ENCODE assay signal across 8 mouse cellular contexts in the genomic region with DNA sequence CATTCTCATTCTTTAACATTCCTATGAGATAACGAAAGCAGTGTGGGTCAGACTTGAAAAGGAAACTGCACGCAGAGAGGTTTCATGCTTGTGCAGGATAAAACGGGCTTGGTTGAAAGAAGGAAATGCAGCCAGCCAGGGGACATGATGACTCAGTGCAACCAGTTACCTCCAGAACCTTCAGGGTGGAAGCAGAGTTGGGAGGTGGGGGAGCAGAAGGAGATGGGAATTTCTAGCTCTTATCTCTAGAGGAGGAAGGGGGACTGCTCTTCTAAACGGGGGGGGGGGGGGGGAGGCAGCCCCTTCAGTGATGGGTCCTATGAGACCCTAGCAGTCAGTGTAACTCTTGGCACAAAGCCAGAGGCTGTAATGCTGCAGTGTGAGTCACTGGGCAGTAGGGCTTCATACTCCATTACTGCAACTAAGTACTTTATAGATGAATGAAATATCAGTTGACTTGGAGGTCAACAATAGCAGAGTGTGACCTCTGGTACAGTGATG. TPM values are rescaled to one million over a fixed set of nuclear protein-coding genes. Genes with fewer than 3 reads are reported as not detected.
DNase-seq lines count a peak whose midpoint lies in the region; ATAC-seq and TF ChIP-seq lines count a peak whose summit lies in the region.

No protein-coding gene starts in this region.

- H3K4me1 ChIP-seq in forebrain, embryonic 10.5 days: peaks cover 5% of the 10 kb centered on the region; the same call in 1 of the 2 replicates
- 0 out of 2 replicates have a peak, but pooled peaks cover 14% of the 10 kb centered on the region for H3K4me1 ChIP-seq in forebrain, embryonic 15.5 days
- H3K4me1 ChIP-seq in intestine, embryonic 15.5 days (replicated peaks): peaks cover 6% of the 10 kb centered on the region
- H3K4me1 ChIP-seq in lung, adult 2 months (ENCODE audit: control insufficient read depth, insufficient read depth, low read length): peaks cover 12% of the 10 kb centered on the region

- no peak; the same call in 1 of the 2 replicates for ATAC-seq in forebrain, embryonic 15.5 days (replicated peaks)
- peak; percentile 83 for ATAC-seq in intestine, embryonic 15.5 days

- no peaks in the 10 kb centered on the region for H3K36me3 ChIP-seq in forebrain, embryonic 10.5 days (replicated peaks)
- H3K36me3 ChIP-seq in forebrain, embryonic 15.5 days: no peaks in the 10 kb centered on the region
- no peaks in the 10 kb centered on the region for H3K36me3 ChIP-seq in intestine, embryonic 15.5 days

- H3K27ac ChIP-seq in forebrain, embryonic 10.5 days: 0 out of 2 replicates have a peak overlapping the region, but pooled peaks have one; percentile 21
- no peak overlapping the region for H3K27ac ChIP-seq in forebrain, embryonic 15.5 days (replicated peaks)
- no peak overlapping the region; the same call in 1 of the 2 replicates for H3K27ac ChIP-seq in intestine, embryonic 15.5 days

- no peak for DNase-seq in forebrain, embryonic 10.5 days (ENCODE audit: extremely low spot score, low spot score)
- DNase-seq in urinary bladder, postnatal 25 days (ENCODE audit: low spot score): peak; percentile 22
- DNase-seq in urinary bladder, postnatal 10 days (ENCODE audit: low spot score): no peak
- DNase-seq in lung, adult 2 months: no peak
- peak; percentile 28 for DNase-seq in yolk sac, embryonic 10.5 days (ENCODE audit: low spot score)
- no peak for DNase-seq in layer of hippocampus, adult 8-10 months (ENCODE audit: low spot score in 2 of 2)

- no peaks in the 10 kb centered on the region for H3K9me3 ChIP-seq in forebrain, embryonic 10.5 days
- no peaks in the 10 kb centered on the region for H3K9me3 ChIP-seq in forebrain, embryonic 15.5 days
- no peaks in the 10 kb centered on the region for H3K9me3 ChIP-seq in intestine, embryonic 15.5 days

- H3K4me2 ChIP-seq in forebrain, embryonic 15.5 days (replicated peaks): no peak overlapping the region
- peak overlapping the region; percentile 26; the same call in 1 of the 2 replicates for H3K4me2 ChIP-seq in intestine, embryonic 15.5 days (replicated peaks)

- TF ChIP-seq CTCF in lung, adult 2 months (IDR thresholded peaks at IDR 0.05; ENCODE audit: insufficient read depth, low read length): no peak

- no peak for TF ChIP-seq POLR2A in lung, adult 2 months (IDR thresholded peaks at IDR 0.05; ENCODE audit: borderline replicate concordance, extremely low read depth, low read depth, low read length)

- H3K9ac ChIP-seq in forebrain, embryonic 15.5 days (replicated peaks): no peak overlapping the region
- H3K9ac ChIP-seq in intestine, embryonic 15.5 days: no peak overlapping the region

- H3K27me3 ChIP-seq in forebrain, embryonic 10.5 days (ENCODE audit: poor library complexity, severe bottlenecking): no peaks in the 10 kb centered on the region
- H3K27me3 ChIP-seq in forebrain, embryonic 15.5 days: no peaks in the 10 kb centered on the region
- H3K27me3 ChIP-seq in intestine, embryonic 15.5 days (replicated peaks): no peaks in the 10 kb centered on the region

- H3K4me3 ChIP-seq in forebrain, embryonic 10.5 days: no peak overlapping the region
- H3K4me3 ChIP-seq in forebrain, embryonic 15.5 days: no peak overlapping the region
- no peak overlapping the region for H3K4me3 ChIP-seq in intestine, embryonic 15.5 days (replicated peaks)
- peak overlapping the region; percentile 24 for H3K4me3 ChIP-seq in lung, adult 2 months (replicated peaks; ENCODE audit: extremely low read depth, low read depth, low read length)

- WGBS in forebrain, embryonic 10.5 days: 68% methylated on average over 4 of the region's 4 CpGs
- 24% methylated on average over 4 of the region's 4 CpGs for WGBS in forebrain, embryonic 15.5 days
- WGBS in intestine, embryonic 15.5 days: 27% methylated on average over 4 of the region's 4 CpGs
- 1% methylated on average over 4 of the region's 4 CpGs for WGBS in lung, adult 2 months

RNA-seq across cellular contexts. Expression of a gene that starts 6.8 kb away (rescaled TPM):
- not detected in 2 replicates for polyA plus RNA-seq in forebrain, embryonic 10.5 days (2016; fragmentation: Nextera tagmentation; extraction: Ambion mirVana)
- polyA plus RNA-seq in forebrain, embryonic 15.5 days (2015; fragmentation: Nextera tagmentation; extraction: Ambion mirVana): not detected in 2 replicates
- polyA plus RNA-seq in intestine, embryonic 15.5 days (2015; fragmentation: Nextera tagmentation; extraction: Ambion mirVana): not detected in 2 replicates
- polyA plus RNA-seq in lung, adult 2 months (2012; rRNA removed): not detected in 2 replicates
- total RNA-seq in layer of hippocampus, adult 8-10 months (2022): not detected

RNA-seq across cellular contexts. Expression of a gene that starts 42.3 kb away (rescaled TPM):
- not detected in 2 replicates for polyA plus RNA-seq in forebrain, embryonic 10.5 days (2016; fragmentation: Nextera tagmentation; extraction: Ambion mirVana)
- polyA plus RNA-seq in forebrain, embryonic 15.5 days (2015; fragmentation: Nextera tagmentation; extraction: Ambion mirVana): not detected in 2 replicates
- not detected in 2 replicates for polyA plus RNA-seq in intestine, embryonic 15.5 days (2015; fragmentation: Nextera tagmentation; extraction: Ambion mirVana)
- polyA plus RNA-seq in lung, adult 2 months (2012; rRNA removed): not detected in 2 replicates
- not detected for total RNA-seq in layer of hippocampus, adult 8-10 months (2022)

RNA-seq across cellular contexts. Expression of a gene that starts 55.8 kb away (rescaled TPM):
- polyA plus RNA-seq in forebrain, embryonic 10.5 days (2016; fragmentation: Nextera tagmentation; extraction: Ambion mirVana): not detected in 2 replicates
- not detected in 2 replicates for polyA plus RNA-seq in forebrain, embryonic 15.5 days (2015; fragmentation: Nextera tagmentation; extraction: Ambion mirVana)
- not detected in 2 replicates for polyA plus RNA-seq in intestine, embryonic 15.5 days (2015; fragmentation: Nextera tagmentation; extraction: Ambion mirVana)
- not detected in 2 replicates for polyA plus RNA-seq in lung, adult 2 months (2012; rRNA removed)
- not detected for total RNA-seq in layer of hippocampus, adult 8-10 months (2022)

Comparison
In these comparisons a context has a peak if more than half of its experiments do, and no peak if none do; other contexts are left out.
1. DNase-seq: peak in urinary bladder, postnatal 25 days (single experiment) and yolk sac, embryonic 10.5 days (single experiment); none in forebrain, embryonic 10.5 days (single experiment), urinary bladder, postnatal 10 days (single experiment), lung, adult 2 months (single experiment) and layer of hippocampus, adult 8-10 months (0 of 2).